Mouse (Mus musculus): ENCODE results near the gene Nlrp14.
"Not testable (repeated sequence)": the region's sequence is repeated elsewhere in the genome, so short reads cannot be mapped to it uniquely, and the experiment has no call there.

Nlrp14 gene

GRCm38 (mm10) chr7:107166690-107167089 lies at the start of gene Nlrp14:
Gene Nlrp14, plus strand, starts transcription at chr7:107166990.
- DNase-seq = no peak

- not testable (repeated sequence) for DNase-seq
Measured at GRCm38 (mm10) chr7:107130983-107131382, 35.8 kb upstream of the Nlrp14 start, which contains the start of gene Olfr715. Gene Olfr715, minus strand, starts transcription at chr7:107131083.

GRCm38 (mm10) chr7:107138027-107138426 lies 28.8 kb upstream of the Nlrp14 start, which contains the start of gene Olfr716:
Gene Olfr716, plus strand, starts transcription at chr7:107138327.
- DNase-seq = not testable (repeated sequence)

- no peak for DNase-seq
Measured at GRCm38 (mm10) chr7:107180406-107180805, 13.6 kb downstream of the Nlrp14 start.

- DNase-seq = peak; percentile 10
Measured at GRCm38 (mm10) chr7:107201817-107202216, 35.0 kb downstream of the Nlrp14 start.

- no peak for DNase-seq
Measured at GRCm38 (mm10) chr7:107207843-107208242, 41.1 kb downstream of the Nlrp14 start.

GRCm38 (mm10) chr7:107209204-107209860 lies 42.5 kb downstream of the Nlrp14 start, which contains the start of gene Rbmxl2:
Gene Rbmxl2, plus strand, starts transcription at chr7:107209445.
- DNase-seq = no peak

- no peak for DNase-seq
Measured at GRCm38 (mm10) chr7:107210126-107210576, 43.4 kb downstream of the Nlrp14 start.

GRCm38 (mm10) chr7:107215723-107216122 lies 48.9 kb downstream of the Nlrp14 start:
- DNase-seq = no peak

GRCm38 (mm10) chr7:107216845-107217244 lies 50.1 kb downstream of the Nlrp14 start:
- DNase-seq = no peak

GRCm38 (mm10) chr7:107236854-107237253 lies 70.1 kb downstream of the Nlrp14 start:
- no peak for DNase-seq

GRCm38 (mm10) chr7:107237498-107237897 lies 70.7 kb downstream of the Nlrp14 start:
- DNase-seq = no peak

- no peak for DNase-seq
Measured at GRCm38 (mm10) chr7:107241371-107241883, 74.6 kb downstream of the Nlrp14 start.

All from lung, postnatal 10 days (tissue).